Mouse (Mus musculus) embryo, embryonic 9.5 days (tissue): ENCODE data around the gene Vtn.

Source experiments
- DNase-seq: peaks from one replicate; pipeline ENCODE4 v3.0.0-alpha.2; 2017; ENCODE audit errors: extremely low spot score

Vtn gene

DNA sequence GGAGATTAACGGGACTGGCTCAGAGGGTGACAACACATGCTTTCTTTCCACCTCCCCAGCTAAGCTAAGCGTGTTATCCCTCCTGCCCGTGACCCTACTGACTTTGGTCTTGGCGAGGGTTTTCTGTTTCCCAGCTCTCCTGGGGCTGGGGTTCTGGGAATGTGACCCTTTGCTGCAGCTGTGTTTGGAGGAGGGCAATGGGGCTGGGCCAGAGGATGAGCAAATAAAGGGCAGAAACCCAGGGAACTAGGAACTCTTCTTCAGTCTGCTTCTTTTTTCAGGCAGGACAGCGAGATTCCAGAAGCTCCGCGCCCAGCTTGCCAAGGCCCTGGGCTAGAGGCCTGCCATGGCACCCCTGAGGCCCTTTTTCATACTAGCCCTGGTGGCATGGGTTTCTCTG, at the start of gene Vtn:
Gene Vtn, plus strand, starts transcription at position 88 of the 400 bp plus-strand sequence.
- DNase-seq = no peak

DNA sequence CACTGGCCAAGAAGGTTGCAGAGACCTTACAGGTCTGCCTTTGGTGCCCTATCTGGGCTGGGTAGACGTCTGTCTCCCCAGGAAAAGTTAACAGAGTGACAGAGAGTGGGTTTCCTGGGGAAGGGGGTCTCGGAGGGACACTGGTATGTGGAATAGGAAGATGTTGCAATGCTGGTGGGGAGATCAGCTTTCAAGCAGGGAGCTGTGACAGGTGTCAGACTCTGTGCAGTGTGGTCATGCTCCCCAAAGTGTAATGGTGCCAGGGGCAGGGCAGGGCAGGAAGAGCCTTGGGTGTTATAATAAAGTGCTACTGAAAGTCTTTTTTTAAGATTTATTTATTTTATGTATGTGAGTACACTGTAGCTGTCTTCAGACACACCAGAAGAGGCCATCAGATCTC, 48.6 kb upstream of the Vtn start:
- no peak for DNase-seq

DNA sequence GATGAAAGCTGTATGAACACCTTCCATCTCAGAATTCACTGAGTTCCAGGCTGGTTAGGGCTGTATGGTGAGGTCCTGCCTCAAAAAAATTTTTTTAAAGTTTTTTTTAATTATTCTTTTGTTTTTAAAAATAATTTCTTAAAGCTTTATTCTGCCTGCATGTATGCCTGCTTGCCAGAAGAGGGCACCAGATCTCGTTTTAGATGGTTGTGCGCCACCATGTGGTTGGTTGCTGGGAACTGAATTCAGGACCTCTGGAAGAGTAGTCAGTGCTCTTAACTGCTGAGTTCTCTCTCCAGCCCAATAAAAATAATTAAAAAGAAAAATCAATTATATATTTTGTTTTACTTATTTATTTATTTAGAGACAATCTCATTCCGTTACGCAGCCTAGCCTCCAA, 45.2 kb upstream of the Vtn start:
- peak; percentile 55 for DNase-seq

DNA sequence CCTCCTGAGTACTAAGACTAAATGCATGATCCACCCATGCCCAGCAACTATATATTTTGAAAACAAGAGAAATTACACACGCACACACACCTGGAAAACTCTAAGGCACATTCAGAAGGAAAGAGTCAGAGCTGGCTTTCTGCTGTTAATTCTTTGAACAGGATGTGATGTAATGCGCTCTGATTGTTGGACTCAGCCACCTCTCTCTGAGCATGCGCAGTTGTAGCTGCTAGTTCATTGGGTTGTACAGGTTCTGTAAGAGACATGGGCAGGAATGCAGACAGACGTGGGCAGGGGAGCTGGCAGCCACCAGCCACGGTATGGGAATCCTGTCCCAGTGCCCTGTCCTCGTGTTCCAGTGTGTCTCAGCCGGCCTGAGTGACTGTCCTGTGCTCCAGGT, 44.6 kb upstream of the Vtn start:
- no peak for DNase-seq

DNA sequence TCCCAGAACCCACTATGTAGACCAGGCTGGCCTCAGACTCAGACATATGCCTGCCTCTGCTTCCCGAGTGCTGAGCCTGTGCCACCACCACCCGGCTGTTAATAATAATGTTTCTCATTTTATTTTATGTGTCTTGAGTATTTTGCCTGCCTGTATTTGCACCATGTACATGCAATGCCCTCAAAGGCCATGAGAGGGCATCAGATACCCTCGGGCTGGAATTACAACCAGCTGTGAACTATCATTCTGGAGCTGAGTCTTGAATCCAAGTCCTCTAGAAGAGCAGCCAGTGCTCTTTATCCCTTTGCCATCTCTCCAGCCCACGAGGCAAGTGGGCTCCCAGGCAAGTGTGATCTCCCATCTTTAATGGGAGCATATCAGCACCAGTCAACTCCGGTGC, 43.6 kb upstream of the Vtn start:
- peak; percentile 42 for DNase-seq

DNA sequence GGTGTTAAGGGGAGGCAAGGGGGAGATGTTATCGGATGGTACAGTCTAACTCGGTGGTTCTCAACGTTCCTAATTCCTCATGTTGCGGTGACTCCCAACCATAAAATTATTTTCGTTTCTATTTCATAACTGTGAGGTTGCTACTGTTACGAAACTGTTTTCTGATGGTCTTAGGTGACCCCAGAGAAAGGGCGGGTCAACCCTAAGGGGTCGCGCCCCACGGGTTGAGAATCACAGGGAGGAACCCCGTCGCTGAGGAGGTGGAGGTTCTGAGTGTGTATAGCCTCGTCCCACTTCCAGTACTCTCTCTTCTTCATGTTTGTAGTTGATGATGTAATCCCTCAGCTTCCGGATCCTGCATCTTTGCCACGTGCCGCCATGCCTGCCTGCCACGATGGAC, 40.2 kb upstream of the Vtn start:
- no peak for DNase-seq

DNA sequence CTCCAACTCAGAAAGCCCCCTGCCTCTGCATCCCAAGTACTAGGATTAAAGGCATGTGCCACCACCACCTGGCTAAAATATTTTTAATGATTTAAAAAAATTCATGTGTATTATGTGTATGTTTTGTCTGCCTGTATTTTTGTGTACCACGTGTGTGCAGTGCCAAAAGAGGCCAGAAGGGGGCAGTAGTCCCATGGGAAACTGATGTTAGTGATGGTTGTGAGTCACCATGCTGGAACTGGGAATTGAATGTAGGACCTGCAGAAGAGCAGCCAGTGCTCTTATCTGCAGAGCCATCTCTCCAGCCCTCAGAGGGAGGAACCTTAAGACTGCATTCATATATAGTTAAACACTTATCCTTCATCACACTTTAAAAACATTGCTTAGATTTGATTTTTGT, 37.0 kb upstream of the Vtn start:
- no peak for DNase-seq

DNA sequence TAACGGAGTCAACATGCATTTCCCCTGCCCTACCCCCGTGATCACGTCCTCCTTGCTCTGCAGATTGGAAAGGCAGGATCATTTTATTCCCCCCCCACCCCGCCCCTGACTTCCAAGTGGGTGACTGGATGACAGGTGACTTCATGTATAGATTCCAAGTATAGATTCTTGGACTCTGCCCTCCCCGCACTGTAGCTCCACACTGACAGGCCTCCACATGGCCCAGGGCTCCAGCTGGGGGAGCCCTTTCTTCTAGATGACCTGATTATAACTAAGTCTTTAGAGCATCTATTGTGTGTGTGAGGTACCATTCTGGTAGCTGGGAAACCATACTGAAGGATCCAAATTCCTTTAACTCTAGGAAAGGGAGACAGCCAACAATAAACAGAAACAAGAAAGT, 36.2 kb upstream of the Vtn start:
- no peak for DNase-seq

DNA sequence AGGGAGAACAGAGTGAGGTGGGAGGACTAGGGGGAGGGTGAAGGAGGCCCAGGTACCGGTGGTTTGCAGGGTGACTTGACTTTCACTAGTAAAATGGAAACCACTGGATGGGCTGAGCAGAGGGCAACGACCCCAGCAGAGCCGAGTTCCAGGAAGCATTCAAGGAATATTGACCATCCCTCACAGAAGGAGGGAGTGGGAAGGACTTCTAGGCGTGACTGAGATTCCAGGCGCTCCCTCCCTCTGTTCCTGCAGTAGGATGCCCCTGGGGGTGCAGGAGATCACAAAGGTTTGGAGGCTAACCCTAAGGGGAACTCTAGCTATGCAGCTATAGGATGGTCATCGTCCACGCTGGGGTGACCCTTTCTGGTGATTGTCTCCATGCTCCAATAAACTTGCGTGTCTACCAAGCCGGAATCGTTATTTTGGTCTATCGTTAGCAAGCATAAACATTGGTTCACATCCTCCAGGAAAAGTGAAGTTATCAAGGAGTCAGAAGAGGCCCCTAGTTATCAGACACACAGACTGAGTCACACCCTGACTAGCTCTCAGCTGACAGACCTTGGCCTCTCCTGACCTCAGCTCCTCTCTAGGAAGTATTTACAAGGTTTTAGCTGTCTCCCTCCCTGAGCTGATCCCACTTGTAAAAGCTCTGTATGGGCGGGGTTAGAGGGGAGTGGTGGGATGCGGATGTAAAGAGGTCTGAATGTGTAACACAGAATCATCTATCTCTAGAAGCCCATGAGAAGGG, 35.4 kb upstream of the Vtn start:
- DNase-seq = no peak

DNA sequence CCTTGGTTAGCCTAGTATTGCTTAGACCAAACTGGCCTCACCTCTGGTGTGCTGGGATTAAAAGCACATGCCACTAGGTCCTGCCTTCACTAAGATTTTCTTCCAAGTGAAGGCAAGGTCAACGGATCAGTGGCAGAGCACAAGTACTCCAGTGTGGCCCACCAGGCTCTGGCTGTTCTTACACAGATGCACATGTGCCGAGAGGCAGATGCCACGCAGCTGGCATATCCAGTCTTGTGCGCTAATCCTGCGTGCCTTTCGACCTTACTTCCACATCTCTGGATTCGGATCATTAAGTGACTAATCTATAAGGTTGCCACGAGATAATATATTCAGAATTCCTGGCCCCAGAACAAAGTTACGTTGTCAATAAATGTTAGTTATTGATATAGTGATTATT, 33.8 kb upstream of the Vtn start:
- DNase-seq = peak; percentile 11

DNA sequence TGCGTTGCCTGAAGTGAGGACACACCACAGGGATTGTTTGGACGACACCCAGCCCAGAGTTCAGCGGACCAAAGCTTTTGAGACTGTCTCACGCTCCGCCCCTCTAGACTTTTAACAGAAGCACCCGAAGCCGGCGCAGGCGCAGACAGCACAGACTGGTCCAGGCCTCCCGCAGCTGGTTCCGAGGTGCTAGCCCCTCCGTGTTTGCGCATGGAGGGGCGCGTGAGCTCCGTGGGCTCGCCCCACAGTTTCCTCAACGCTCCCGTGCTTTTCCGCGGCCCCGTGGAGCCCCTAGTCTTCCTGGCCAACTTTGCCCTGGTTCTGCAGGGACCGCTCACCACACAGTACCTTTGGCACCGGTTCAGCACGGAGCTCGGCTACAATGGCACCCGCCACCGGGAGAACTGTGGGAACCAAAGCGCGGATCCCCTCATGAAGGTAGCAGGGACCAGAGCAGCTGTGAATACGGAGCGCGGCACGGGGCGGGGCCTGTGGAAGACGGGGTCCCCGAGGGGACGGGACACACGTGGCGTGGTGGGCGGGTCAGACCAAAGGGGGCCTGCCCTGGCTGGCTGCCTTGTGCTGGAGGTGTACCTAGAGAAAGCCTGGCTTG, 33.2 kb upstream of the Vtn start, which contains the start of gene Slc46a1:
Gene Slc46a1, plus strand, starts transcription at position 130 of the 613 bp plus-strand sequence.
- DNase-seq = peak; percentile 85

DNA sequence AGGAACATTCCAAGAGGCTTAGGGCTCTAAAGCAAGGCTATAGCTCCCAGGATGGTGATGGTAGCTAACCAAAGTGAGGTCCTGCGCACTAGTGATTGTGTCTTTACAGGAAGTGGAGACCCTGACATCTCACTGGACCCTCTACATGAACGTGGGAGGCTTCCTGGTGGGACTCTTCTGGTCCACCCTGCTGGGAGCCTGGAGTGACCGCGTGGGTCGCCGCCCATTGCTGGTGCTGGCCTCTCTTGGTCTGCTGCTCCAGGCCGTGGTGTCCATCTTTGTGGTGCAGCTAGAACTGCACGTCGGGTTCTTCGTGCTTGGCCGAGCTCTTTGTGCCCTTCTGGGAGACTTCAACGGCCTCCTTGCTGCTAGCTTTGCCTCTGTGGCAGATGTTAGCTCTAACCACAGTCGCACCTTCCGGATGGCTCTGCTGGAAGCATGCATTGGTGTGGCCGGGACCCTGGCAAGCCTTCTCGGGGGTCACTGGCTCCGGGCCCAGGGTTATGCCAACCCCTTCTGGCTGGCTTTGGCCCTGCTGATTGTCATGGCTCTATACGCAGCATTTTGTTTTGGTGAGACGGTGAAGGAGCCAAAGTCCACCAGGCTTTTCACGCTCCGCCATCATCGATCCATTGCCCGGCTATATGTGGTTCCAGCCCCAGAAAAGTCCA, 32.5 kb upstream of the Vtn start:
- no peak for DNase-seq

DNA sequence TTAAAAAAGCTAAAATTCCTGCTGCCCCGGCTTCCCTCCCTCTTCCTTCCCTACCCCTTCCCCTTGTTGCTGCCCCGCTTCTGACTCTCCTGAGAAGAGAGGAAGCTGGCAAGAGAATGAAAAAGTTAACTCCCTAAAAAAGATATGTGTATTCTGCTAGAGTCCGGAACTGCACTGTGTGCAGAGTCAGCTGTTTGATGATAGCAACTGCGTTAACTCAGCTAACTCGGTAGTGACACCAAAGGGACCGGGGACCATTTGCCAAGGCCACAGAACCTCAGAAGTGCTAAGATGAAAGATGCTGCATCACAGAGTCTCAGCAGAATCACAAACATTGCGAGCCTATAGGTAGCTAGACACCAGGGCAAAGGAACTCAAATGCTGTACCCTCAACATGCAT, 31.4 kb upstream of the Vtn start:
- no peak for DNase-seq

DNA sequence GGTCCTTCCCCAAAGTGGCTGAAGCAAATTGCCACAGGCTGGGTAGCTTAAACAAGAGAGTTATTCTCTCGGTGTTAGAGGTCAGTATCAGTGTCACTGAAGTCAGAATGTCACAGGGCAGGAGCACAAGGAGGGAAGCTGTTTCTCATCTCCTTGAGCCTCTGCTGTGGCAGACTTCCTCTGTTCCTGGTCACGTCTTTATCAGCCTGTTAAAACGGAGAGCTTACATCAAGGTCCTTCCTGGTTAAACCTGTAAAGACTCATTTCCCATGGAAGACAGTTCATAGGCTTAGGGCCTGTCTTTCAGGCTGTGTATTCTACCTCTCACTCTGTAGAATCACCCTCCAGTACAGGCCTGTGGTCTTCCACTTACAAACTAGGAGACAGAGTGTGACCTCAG, 31.0 kb upstream of the Vtn start:
- no peak for DNase-seq

DNA sequence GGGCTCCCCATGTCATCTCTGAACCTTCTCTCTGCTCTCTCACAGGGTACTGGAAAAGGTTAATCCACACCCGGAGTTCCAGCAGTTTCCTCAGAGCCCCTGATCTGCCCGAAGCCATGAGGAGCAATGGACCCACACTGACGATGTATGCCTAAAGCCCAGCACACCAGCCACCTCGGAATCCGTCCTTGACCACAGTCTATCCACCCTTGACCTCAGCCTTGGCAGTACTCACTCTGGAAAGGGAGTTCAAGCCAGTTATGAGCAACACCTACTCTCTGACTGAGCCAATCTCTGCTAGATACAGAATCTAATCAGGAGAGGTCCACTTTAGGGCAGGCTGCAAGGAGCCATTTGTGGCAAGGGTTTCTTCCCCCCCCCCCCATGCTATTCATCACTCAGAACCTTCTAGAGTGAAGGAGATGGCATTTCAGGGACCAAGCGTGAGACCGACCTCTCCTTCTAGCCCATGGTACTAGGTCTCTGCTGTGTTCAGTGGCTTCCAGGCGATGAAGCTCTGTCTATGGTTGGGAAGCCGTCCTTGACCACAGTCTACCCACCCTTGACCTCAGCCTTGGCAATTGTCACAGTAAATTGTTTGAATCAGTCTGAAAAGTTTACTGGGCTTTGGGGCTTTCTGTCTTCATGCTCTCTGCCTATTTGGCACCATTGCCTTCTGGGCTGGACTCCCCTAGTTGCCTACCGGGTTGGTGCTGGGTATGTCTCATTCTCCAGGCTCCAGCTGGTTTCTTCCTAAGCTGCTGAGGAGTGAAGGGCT, 27.4 kb upstream of the Vtn start:
- DNase-seq = no peak

DNA sequence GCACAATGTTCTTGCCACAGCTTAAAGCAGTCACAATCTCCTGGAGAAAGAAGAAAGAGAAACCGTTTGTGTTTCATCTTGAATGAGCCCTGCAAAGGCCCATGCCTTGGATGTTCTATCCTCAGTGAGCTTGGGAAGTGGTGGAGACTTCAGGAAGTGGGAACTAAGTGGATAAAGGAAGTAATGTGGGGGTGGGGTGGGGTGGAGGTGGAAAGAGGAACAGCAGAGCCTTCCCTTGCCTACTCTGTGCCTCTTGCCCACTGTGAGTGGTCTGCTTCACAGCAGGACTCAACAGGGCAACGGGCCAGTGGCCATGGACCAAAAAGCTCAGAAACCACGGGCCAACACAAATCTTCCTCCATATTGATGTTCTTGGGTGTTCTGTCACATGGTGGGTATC, 23.6 kb upstream of the Vtn start:
- DNase-seq = no peak

DNA sequence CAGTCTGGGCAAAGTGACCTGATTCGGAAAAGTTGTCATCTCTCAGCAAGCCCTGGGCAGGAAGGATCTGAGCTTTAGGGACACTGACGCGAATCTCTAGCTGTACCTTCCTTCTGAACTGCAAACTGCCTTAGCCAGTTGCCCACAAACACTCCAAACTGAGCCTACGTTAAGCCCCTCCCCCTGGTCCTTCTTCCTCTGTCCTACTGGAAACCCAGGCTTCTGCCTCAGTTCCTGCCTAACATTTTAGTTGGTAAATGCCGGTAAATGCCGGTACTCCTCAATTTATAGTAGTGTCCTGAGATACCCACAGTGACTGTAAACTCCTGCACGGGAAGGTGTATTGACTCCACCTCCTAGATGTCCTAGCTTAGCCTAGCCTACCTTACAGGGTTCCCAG, 15.3 kb upstream of the Vtn start:
- no peak for DNase-seq

DNA sequence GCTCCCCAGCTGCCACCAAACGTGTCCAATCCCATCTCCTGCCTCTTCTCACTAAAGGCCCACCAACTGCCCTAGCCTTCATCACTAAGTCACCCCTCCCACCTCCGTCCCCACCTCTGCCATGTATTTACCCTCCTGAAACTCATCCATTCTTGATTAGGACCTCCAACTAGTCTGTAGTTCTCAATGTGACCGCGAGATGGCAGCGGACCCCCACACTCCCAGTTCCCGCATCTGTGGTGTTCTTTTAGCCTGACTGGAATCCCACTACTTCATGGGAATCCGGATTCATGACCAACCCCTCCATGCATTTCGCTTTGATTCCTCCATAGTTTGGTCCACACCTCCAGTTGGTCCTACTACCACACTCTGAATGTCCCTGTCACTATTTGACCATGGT, 10.7 kb upstream of the Vtn start:
- DNase-seq = peak; percentile 83

DNA sequence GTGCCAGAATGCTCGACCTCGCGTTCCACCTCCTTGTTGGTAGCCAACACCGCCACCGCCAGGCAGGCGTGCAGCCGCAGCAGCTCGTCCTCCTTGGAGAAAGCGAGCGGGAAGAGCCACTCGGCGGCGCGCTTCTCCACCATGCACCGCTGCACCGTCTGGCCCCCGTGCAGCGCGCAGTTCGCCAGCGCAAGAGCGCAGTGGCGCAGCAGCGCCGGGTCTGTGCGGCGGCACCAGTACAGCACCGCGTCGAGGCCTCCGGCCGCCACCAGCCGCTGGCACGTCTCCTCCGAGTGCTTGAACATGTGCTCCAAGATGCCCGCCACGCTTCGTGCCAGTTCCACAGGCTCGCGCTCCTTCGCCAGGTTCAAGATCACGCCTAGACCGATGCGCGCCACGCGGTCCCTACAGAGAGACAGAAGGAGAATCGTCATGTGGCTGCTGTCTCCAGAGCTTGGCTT, 8.1 kb upstream of the Vtn start:
- peak; percentile 70 for DNase-seq

DNA sequence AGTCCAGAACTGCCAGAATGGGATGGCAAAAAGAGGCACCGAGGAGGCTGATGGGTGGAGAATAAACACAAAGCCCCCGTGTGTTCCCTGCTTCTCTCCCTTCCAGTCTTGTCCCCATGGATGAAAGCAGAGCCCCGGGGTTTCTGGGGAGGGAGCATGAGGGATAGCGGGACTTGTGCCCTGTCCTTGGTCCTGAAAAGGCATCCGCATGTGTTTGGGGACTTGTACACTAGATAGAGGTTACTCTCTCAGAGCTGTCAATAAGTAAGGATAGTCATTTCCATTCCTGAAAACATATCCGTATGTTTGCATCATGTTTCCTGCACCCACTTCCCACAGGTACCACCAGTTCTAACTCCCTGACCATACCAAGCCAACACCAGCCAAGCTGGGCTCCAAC, 3.0 kb upstream of the Vtn start:
- peak; percentile 64 for DNase-seq

DNA sequence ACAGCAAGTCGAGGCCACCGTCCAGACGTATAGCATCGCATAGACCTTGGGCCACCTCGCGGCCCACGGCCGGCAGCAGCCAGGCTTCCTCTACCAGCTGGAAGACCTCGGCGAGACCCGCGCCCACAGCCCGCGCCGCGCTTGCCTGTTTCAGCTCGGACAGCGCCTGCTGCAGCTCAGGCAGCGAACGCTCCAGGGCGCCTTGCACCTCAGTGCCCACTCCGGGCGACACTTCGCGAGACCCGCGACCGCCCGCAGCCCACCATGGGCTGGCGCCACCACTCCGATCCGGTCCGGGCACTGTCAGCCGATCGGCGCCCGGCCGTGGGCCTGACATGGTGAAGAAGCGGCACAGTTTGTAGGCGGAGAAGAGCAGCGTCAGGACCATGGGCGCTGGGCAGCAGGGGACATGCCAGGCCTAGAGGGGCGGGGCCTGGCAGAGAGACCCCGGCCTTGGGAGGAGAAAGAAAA, 1.8 kb upstream of the Vtn start:
- no peak for DNase-seq
